Mouse (Mus musculus): Measurements from ENCODE around the gene Shisal2a.
A peak's percentile ranks its signal among the peaks of the same experiment; 100 is the strongest.

Shisal2a gene

GRCm38 (mm10) chr4:108383183-108383714 is at the start of gene Shisal2a:
TSS of gene Shisal2a (minus strand) at chr4:108383349.
- DNase-seq: no peak

- no peak for DNase-seq
Measured at GRCm38 (mm10) chr4:108431561-108431936, 48.4 kb upstream of the Shisal2a start.

- DNase-seq: no peak
Measured at GRCm38 (mm10) chr4:108430656-108431560, 47.8 kb upstream of the Shisal2a start.

GRCm38 (mm10) chr4:108428341-108428721 is 45.2 kb upstream of the Shisal2a start:
- peak; percentile 28 for DNase-seq

- DNase-seq: peak; percentile 16
Measured at GRCm38 (mm10) chr4:108427719-108428340, 44.7 kb upstream of the Shisal2a start.

GRCm38 (mm10) chr4:108424587-108424986 is 41.4 kb upstream of the Shisal2a start:
- DNase-seq: no peak

GRCm38 (mm10) chr4:108407621-108408020 is 24.5 kb upstream of the Shisal2a start:
- DNase-seq: no peak

GRCm38 (mm10) chr4:108406861-108407401 is 23.8 kb upstream of the Shisal2a start, which contains the start of gene Gpx7:
TSS of gene Gpx7 (minus strand) at chr4:108406961.
- DNase-seq: peak; percentile 4

GRCm38 (mm10) chr4:108406138-108406860 is 23.1 kb upstream of the Shisal2a start:
- DNase-seq: peak; percentile 75

- DNase-seq: peak; percentile 45
Measured at GRCm38 (mm10) chr4:108405766-108406137, 22.6 kb upstream of the Shisal2a start.

GRCm38 (mm10) chr4:108403861-108404635 is 20.9 kb upstream of the Shisal2a start:
- no peak for DNase-seq

GRCm38 (mm10) chr4:108400395-108400794 is 17.2 kb upstream of the Shisal2a start:
- peak; percentile 42 for DNase-seq

- no peak for DNase-seq
Measured at GRCm38 (mm10) chr4:108394236-108394635, 11.1 kb upstream of the Shisal2a start.

- no peak for DNase-seq
Measured at GRCm38 (mm10) chr4:108392558-108392957, 9.4 kb upstream of the Shisal2a start.

- no peak for DNase-seq
Measured at GRCm38 (mm10) chr4:108391124-108391523, 8.0 kb upstream of the Shisal2a start.

GRCm38 (mm10) chr4:108388741-108389140 is 5.6 kb upstream of the Shisal2a start:
- no peak for DNase-seq

GRCm38 (mm10) chr4:108387681-108388253 is 4.6 kb upstream of the Shisal2a start:
- DNase-seq: peak; percentile 88

GRCm38 (mm10) chr4:108387106-108387505 is 4.0 kb upstream of the Shisal2a start:
- DNase-seq: peak; percentile 34

GRCm38 (mm10) chr4:108386087-108386486 is 2.9 kb upstream of the Shisal2a start:
- DNase-seq: no peak

GRCm38 (mm10) chr4:108380146-108380545 is 3.0 kb downstream of the Shisal2a start:
- no peak for DNase-seq

GRCm38 (mm10) chr4:108379476-108379875 is 3.7 kb downstream of the Shisal2a start:
- DNase-seq: no peak

GRCm38 (mm10) chr4:108372166-108372565 is 11.0 kb downstream of the Shisal2a start:
- DNase-seq: no peak
